Mouse (Mus musculus): Measurements from ENCODE around the gene Pafah1b1. TPM values are rescaled to one million over a fixed set of nuclear protein-coding genes. Genes with fewer than 3 reads are reported as not detected.

Pafah1b1 gene
- polyA plus RNA-seq, 1 experiment from 2014 or later = 59.3 TPM

GRCm38 (mm10) chr11:74649647-74650551 lies 74.6 kb downstream of the Pafah1b1 start:
- Histone ChIP-seq H3K27ac (ENCODE audit: low read depth, low read length) (peak overlapping the region; percentile 90), H3K9me3 (ENCODE audit: control insufficient read depth, low read length) (no peaks in the 10 kb centered on the region), H3K9ac (ENCODE audit: low read depth, low read length) (peak overlapping the region; percentile 95), H3K27me3 (replicated peaks; ENCODE audit: control insufficient read depth, insufficient read depth, low read length) (no peaks in the 10 kb centered on the region), H3K4me2 (peak overlapping the region; percentile 57), H3K36me3 (ENCODE audit: control insufficient read depth, insufficient read depth, low read length) (peaks cover 11% of the 10 kb centered on the region), H3K4me3 (ENCODE audit: low read depth, low read length) (peak overlapping the region; percentile 99), H3K4me1 (replicated peaks; ENCODE audit: control insufficient read depth, insufficient read depth, low read length) (peaks cover 36% of the 10 kb centered on the region)
- WGBS = 1% methylated on average over 53 of the region's 53 CpGs
- DNase-seq (ENCODE audit: low spot score) = no peak
- peak; percentile 60 for ATAC-seq (replicated peaks; ENCODE audit: low FRiP score)

- Histone ChIP-seq H3K9me3 (ENCODE audit: control insufficient read depth, low read length) (no peaks in the 10 kb centered on the region), H3K4me2 (peak within 1 kb of the TSS; percentile 57), H3K27ac (ENCODE audit: low read depth, low read length) (peak within 1 kb of the TSS; percentile 90), H3K36me3 (ENCODE audit: control insufficient read depth, insufficient read depth, low read length) (peaks cover 9% of the 10 kb centered on the region), H3K4me3 (ENCODE audit: low read depth, low read length) (peak within 1 kb of the TSS; percentile 99), H3K27me3 (replicated peaks; ENCODE audit: control insufficient read depth, insufficient read depth, low read length) (no peaks in the 10 kb centered on the region), H3K4me1 (replicated peaks; ENCODE audit: control insufficient read depth, insufficient read depth, low read length) (peaks cover 36% of the 10 kb centered on the region), H3K9ac (ENCODE audit: low read depth, low read length) (peak within 1 kb of the TSS; percentile 95)
- ATAC-seq (replicated peaks; ENCODE audit: low FRiP score) (peak; percentile 91), DNase-seq (ENCODE audit: low spot score) (peak; percentile 97)
- under 1% methylated on average over 58 of the region's 58 CpGs for WGBS
Observed at GRCm38 (mm10) chr11:74649095-74649646, 75.3 kb downstream of the Pafah1b1 start, which contains the start of gene Cluh. Cluh (plus strand) TSS chr11:74649495.

- WGBS = 8% methylated on average over 1 of the region's 1 CpGs
- Histone ChIP-seq H3K9me3 (ENCODE audit: control insufficient read depth, low read length) (no peaks in the 10 kb centered on the region), H3K27ac (ENCODE audit: low read depth, low read length) (peak overlapping the region; percentile 75), H3K4me1 (replicated peaks; ENCODE audit: control insufficient read depth, insufficient read depth, low read length) (peaks cover 34% of the 10 kb centered on the region), H3K9ac (ENCODE audit: low read depth, low read length) (peak overlapping the region; percentile 95), H3K4me2 (peak overlapping the region; percentile 57), H3K4me3 (ENCODE audit: low read depth, low read length) (peak overlapping the region; percentile 99), H3K27me3 (replicated peaks; ENCODE audit: control insufficient read depth, insufficient read depth, low read length) (no peaks in the 10 kb centered on the region), H3K36me3 (ENCODE audit: control insufficient read depth, insufficient read depth, low read length) (peaks cover 4% of the 10 kb centered on the region)
- DNase-seq (ENCODE audit: low spot score) = no peak
- peak; percentile 30 for ATAC-seq (replicated peaks; ENCODE audit: low FRiP score)
Observed at GRCm38 (mm10) chr11:74648676-74649075, 75.8 kb downstream of the Pafah1b1 start.

- Histone ChIP-seq H3K4me2 (no peak overlapping the region; the same call in 1 of the 2 replicates), H3K4me1 (replicated peaks; ENCODE audit: control insufficient read depth, insufficient read depth, low read length) (peaks cover 28% of the 10 kb centered on the region)
Observed at GRCm38 (mm10) chr11:74647966-74648365, 76.5 kb downstream of the Pafah1b1 start.

GRCm38 (mm10) chr11:74639628-74640027 lies 84.8 kb downstream of the Pafah1b1 start:
- Histone ChIP-seq H3K9ac (ENCODE audit: low read depth, low read length) (no peak overlapping the region), H3K4me1 (replicated peaks; ENCODE audit: control insufficient read depth, insufficient read depth, low read length) (peaks cover 8% of the 10 kb centered on the region), H3K27ac (ENCODE audit: low read depth, low read length) (no peak overlapping the region), H3K36me3 (ENCODE audit: control insufficient read depth, insufficient read depth, low read length) (no peaks in the 10 kb centered on the region), H3K4me2 (no peak overlapping the region), H3K27me3 (replicated peaks; ENCODE audit: control insufficient read depth, insufficient read depth, low read length) (peaks cover 42% of the 10 kb centered on the region), H3K4me3 (ENCODE audit: low read depth, low read length) (no peak overlapping the region), H3K9me3 (ENCODE audit: control insufficient read depth, low read length) (no peaks in the 10 kb centered on the region)
- no peak for ATAC-seq (replicated peaks; ENCODE audit: low FRiP score)
- WGBS = 42% methylated on average over 1 of the region's 1 CpGs
- DNase-seq (ENCODE audit: low spot score) = no peak

More at GRCm38 (mm10) chr11:74647966-74648365, 76.5 kb downstream of the Pafah1b1 start:
- no peak for DNase-seq (ENCODE audit: low spot score)
- no peaks in the 10 kb centered on the region for H3K36me3 ChIP-seq (ENCODE audit: control insufficient read depth, insufficient read depth, low read length)
- H3K9me3 ChIP-seq (ENCODE audit: control insufficient read depth, low read length) = no peaks in the 10 kb centered on the region
- no peaks in the 10 kb centered on the region for H3K27me3 ChIP-seq (replicated peaks; ENCODE audit: control insufficient read depth, insufficient read depth, low read length)
- WGBS = 92% methylated on average over 1 of the region's 1 CpGs
- peak overlapping the region; percentile 75; the same call in 1 of the 2 replicates for H3K27ac ChIP-seq (ENCODE audit: low read depth, low read length)
- no peak for ATAC-seq (replicated peaks; ENCODE audit: low FRiP score)
- H3K9ac ChIP-seq (ENCODE audit: low read depth, low read length) = no peak overlapping the region
- no peak overlapping the region for H3K4me3 ChIP-seq (ENCODE audit: low read depth, low read length)

- Histone ChIP-seq H3K36me3 (ENCODE audit: control insufficient read depth, insufficient read depth, low read length) (no peaks in the 10 kb centered on the region), H3K4me2 (peak overlapping the region; percentile 95), H3K4me1 (replicated peaks; ENCODE audit: control insufficient read depth, insufficient read depth, low read length) (peaks cover 8% of the 10 kb centered on the region), H3K4me3 (ENCODE audit: low read depth, low read length) (peak overlapping the region; percentile 67), H3K27me3 (replicated peaks; ENCODE audit: control insufficient read depth, insufficient read depth, low read length) (peaks cover 42% of the 10 kb centered on the region), H3K9me3 (ENCODE audit: control insufficient read depth, low read length) (no peaks in the 10 kb centered on the region), H3K27ac (ENCODE audit: low read depth, low read length) (no peak overlapping the region), H3K9ac (ENCODE audit: low read depth, low read length) (no peak overlapping the region; the same call in 1 of the 2 replicates)
- 13% methylated on average over 9 of the region's 9 CpGs for WGBS
- no peak for DNase-seq (ENCODE audit: low spot score)
- ATAC-seq (replicated peaks; ENCODE audit: low FRiP score) = peak; percentile 12; the same call in 1 of the 2 replicates
Observed at GRCm38 (mm10) chr11:74638791-74639411, 85.6 kb downstream of the Pafah1b1 start.

- ATAC-seq (replicated peaks; ENCODE audit: low FRiP score) (peak; percentile 76), DNase-seq (ENCODE audit: low spot score) (peak; percentile 74)
- Histone ChIP-seq H3K9me3 (ENCODE audit: control insufficient read depth, low read length) (no peaks in the 10 kb centered on the region), H3K27ac (ENCODE audit: low read depth, low read length) (no peak overlapping the region; the same call in 1 of the 2 replicates), H3K4me2 (peak overlapping the region; percentile 95), H3K4me3 (ENCODE audit: low read depth, low read length) (peak overlapping the region; percentile 67), H3K9ac (ENCODE audit: low read depth, low read length) (peak overlapping the region; percentile 47), H3K4me1 (replicated peaks; ENCODE audit: control insufficient read depth, insufficient read depth, low read length) (peaks cover 8% of the 10 kb centered on the region), H3K36me3 (ENCODE audit: control insufficient read depth, insufficient read depth, low read length) (no peaks in the 10 kb centered on the region), H3K27me3 (replicated peaks; ENCODE audit: control insufficient read depth, insufficient read depth, low read length) (peaks cover 42% of the 10 kb centered on the region)
- under 1% methylated on average over 86 of the region's 86 CpGs for WGBS
Observed at GRCm38 (mm10) chr11:74637971-74638790, 86.3 kb downstream of the Pafah1b1 start.

- Histone ChIP-seq H3K36me3 (ENCODE audit: control insufficient read depth, insufficient read depth, low read length) (no peaks in the 10 kb centered on the region), H3K9ac (ENCODE audit: low read depth, low read length) (peak overlapping the region; percentile 47), H3K27me3 (replicated peaks; ENCODE audit: control insufficient read depth, insufficient read depth, low read length) (peaks cover 42% of the 10 kb centered on the region), H3K4me1 (replicated peaks; ENCODE audit: control insufficient read depth, insufficient read depth, low read length) (peaks cover 8% of the 10 kb centered on the region), H3K27ac (ENCODE audit: low read depth, low read length) (no peak overlapping the region), H3K9me3 (ENCODE audit: control insufficient read depth, low read length) (no peaks in the 10 kb centered on the region), H3K4me3 (ENCODE audit: low read depth, low read length) (peak overlapping the region; percentile 67), H3K4me2 (peak overlapping the region; percentile 95)
- WGBS = 31% methylated on average over 8 of the region's 8 CpGs
- ATAC-seq (replicated peaks; ENCODE audit: low FRiP score) = no peak
- no peak for DNase-seq (ENCODE audit: low spot score)
Observed at GRCm38 (mm10) chr11:74637486-74637885, 87.0 kb downstream of the Pafah1b1 start.
